Mouse (Mus musculus): ENCODE results near the gene Gtf2h4. TPM values are rescaled to one million over a fixed set of nuclear protein-coding genes. Genes with fewer than 3 reads are reported as not detected.
A peak's percentile ranks its signal among the peaks of the same experiment; 100 is the strongest.

The Gtf2h4 gene
- 35.4 and 39.5 TPM in 2 replicates for polyA plus RNA-seq (2015; fragmentation: Nextera tagmentation; extraction: Ambion mirVana)

DNA sequence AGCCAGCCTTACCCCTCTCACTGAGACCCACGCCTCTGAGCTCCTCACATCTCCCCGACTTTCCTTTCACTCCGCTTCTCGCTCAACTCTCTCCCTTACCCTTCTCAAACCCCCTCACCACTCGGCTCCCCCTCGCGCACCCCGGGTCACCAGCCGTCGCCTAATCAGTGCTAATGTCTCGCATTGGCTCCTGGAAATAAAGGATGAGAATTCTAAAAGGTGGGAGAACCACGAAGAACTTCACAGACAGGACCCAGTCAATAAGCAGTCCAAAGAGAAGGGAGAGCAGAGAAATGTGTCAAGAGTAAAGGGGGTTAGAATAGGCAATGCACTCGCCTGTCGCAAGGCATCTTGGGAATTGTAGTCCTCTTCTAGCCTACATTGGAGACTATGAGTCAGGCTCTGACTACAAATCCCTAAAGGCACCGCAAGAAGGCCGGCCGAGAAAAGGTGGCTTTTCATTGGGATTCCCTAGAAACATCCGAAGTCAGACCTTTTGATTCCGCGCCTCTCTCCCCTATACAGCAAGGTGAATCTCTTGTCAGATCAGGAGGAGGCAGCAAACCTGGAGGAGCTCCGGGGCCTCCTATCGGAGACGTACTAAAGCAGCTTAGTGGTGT is at the start of gene Gtf2h4:
Gene Gtf2h4 (minus strand): TSS at position 324 of the 620 bp plus-strand sequence.
- H3K4me1 ChIP-seq, result peaks cover 9% of the 10 kb centered on the region
- H3K36me3 ChIP-seq, result 0 out of 2 replicates have a peak, but pooled peaks cover 17% of the 10 kb centered on the region
- ATAC-seq (ENCODE audit: insufficient number of reproducible peaks, low FRiP score, low TSS enrichment, low read depth), result peak; percentile 96
- H3K27me3 ChIP-seq, result no peaks in the 10 kb centered on the region
- peak within 1 kb of the TSS; percentile 81 for H3K9ac ChIP-seq
- H3K4me2 ChIP-seq (replicated peaks), result peak within 1 kb of the TSS; percentile 73
- WGBS, result under 1% methylated on average over 23 of the region's 23 CpGs
- peak within 1 kb of the TSS; percentile 71 for H3K4me3 ChIP-seq (replicated peaks)
- no peak within 1 kb of the TSS for H3K27ac ChIP-seq (replicated peaks)
- H3K9me3 ChIP-seq (replicated peaks), result no peaks in the 10 kb centered on the region

DNA sequence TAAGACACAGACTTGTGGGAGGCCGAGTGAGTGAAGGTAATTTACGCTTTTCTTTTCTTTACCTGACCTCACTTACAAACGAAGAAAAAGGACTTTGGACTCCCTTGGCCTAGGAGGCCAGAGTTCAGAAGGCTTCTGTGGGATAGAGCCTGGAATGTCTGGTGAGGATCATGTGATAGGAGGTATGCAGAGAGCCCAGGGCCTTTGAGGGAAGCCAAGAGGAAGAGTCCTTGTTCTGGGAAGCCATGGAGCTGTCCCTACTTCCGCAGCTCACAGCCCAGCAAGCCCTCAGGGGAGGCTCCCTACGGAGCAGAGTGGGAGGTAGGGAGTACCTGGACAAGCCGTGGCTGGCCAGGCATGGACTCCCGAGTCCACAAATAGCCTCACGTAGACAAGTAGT is 48.1 kb upstream of the Gtf2h4 start:
- WGBS, result 50% methylated on average over 8 of the region's 8 CpGs
- no peak overlapping the region for H3K9ac ChIP-seq
- no peak overlapping the region for H3K4me2 ChIP-seq (replicated peaks)
- no peaks in the 10 kb centered on the region for H3K36me3 ChIP-seq
- no peaks in the 10 kb centered on the region for H3K9me3 ChIP-seq (replicated peaks)
- no peak overlapping the region for H3K4me3 ChIP-seq (replicated peaks)
- H3K4me1 ChIP-seq, result peaks cover 32% of the 10 kb centered on the region
- 0 out of 2 replicates have a peak, but pooled peaks cover under 1% of the 10 kb centered on the region for H3K27me3 ChIP-seq
- no peak for ATAC-seq (ENCODE audit: insufficient number of reproducible peaks, low FRiP score, low TSS enrichment, low read depth)
- H3K27ac ChIP-seq (replicated peaks), result no peak overlapping the region

DNA sequence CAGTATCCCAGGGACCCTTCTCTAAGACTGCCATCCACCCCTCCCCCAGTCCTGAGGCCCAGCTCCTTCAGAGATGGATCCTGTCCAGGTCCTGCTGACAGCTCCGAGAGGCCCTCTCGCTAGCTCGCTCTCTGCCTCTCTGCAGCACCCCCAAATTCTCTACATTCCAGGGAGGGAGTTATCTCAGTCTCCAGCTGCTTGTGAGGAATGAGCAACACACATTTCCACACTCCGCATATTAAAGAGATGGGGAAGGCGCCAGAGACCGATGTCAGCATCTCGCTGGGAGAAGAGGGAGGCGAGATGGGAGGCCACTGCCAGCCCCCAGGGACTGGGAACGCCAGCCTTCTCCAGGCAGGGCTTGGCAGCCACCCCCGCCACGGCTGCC is 46.8 kb upstream of the Gtf2h4 start:
- no peaks in the 10 kb centered on the region for H3K9me3 ChIP-seq (replicated peaks)
- H3K36me3 ChIP-seq, result no peaks in the 10 kb centered on the region
- no peaks in the 10 kb centered on the region for H3K27me3 ChIP-seq
- 6% methylated on average over 11 of the region's 11 CpGs for WGBS
- no peak overlapping the region for H3K4me3 ChIP-seq (replicated peaks)
- peak; percentile 28; the same call in 1 of the 2 replicates for ATAC-seq (ENCODE audit: insufficient number of reproducible peaks, low FRiP score, low TSS enrichment, low read depth)
- no peak overlapping the region for H3K9ac ChIP-seq
- peak overlapping the region; percentile 34 for H3K4me2 ChIP-seq (replicated peaks)
- H3K27ac ChIP-seq (replicated peaks), result peak overlapping the region; percentile 23; the same call in 1 of the 2 replicates
- H3K4me1 ChIP-seq, result peaks cover 23% of the 10 kb centered on the region

DNA sequence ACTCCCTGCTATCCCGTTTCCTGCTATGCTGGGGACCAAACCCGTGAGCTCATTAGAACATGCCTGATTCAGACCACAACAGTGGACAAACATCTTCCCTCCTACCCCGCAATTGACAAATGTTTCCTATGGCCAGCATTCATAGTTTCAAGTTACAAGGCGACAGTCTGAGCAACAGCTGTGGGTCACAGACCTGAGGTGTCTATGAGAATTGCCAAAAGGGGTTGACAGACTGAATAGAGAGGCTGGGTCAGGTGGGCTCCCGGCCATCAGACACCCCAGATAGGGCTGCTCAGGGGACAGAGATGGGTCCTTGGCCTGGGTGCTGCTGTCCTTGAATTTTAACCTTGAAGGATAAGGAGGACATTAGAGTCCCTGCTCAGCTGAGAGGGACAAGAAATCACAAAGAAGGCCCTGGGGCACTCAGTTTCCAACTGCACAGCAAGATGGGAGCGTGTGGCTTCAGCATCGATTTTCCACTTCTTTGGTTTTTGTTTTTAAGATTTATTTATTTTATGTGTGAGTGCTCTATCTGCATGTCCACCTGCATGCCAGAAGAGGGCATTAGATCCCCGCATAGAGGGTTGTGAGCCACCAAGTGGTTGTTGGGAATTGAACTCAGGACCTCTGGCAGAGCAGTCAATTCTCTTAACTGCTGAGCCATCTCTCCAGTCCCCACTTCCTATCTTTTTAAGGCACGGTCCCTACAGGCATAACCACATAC is 46.2 kb upstream of the Gtf2h4 start:
- peak; percentile 25; the same call in 1 of the 2 replicates for ATAC-seq (ENCODE audit: insufficient number of reproducible peaks, low FRiP score, low TSS enrichment, low read depth)
- H3K9ac ChIP-seq, result no peak overlapping the region
- 61% methylated on average over 9 of the region's 9 CpGs for WGBS
- no peaks in the 10 kb centered on the region for H3K27me3 ChIP-seq
- H3K4me1 ChIP-seq, result peaks cover 22% of the 10 kb centered on the region
- H3K27ac ChIP-seq (replicated peaks), result peak overlapping the region; percentile 23
- H3K4me2 ChIP-seq (replicated peaks), result peak overlapping the region; percentile 34; the same call in 1 of the 2 replicates
- no peak overlapping the region for H3K4me3 ChIP-seq (replicated peaks)
- no peaks in the 10 kb centered on the region for H3K36me3 ChIP-seq
- no peaks in the 10 kb centered on the region for H3K9me3 ChIP-seq (replicated peaks)

DNA sequence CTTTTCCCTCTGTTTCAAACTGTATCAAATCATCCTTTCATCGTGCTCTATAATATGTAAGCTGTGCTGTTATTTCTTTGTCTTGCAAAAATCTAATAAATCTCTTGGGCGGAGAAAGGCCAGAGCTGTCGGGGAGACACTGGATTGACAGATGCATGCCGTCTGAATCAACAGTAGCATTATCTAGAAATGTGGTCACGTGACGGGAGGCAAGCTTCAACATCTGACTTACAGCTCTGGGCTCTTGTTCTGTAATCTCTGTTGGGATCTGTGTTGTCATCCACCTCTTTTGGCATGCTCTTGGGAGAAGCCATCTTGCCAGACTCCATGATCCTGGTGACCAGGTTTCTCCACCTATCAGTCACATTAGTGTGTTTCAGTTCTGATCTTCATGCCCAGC is 43.5 kb upstream of the Gtf2h4 start:
- Histone ChIP-seq H3K4me3 (replicated peaks) (no peak overlapping the region), H3K9ac (no peak overlapping the region), H3K9me3 (replicated peaks) (no peaks in the 10 kb centered on the region), H3K4me2 (replicated peaks) (no peak overlapping the region), H3K4me1 (peaks cover 21% of the 10 kb centered on the region), H3K27ac (replicated peaks) (no peak overlapping the region), H3K27me3 (no peaks in the 10 kb centered on the region), H3K36me3 (no peaks in the 10 kb centered on the region)
- WGBS, result 72% methylated on average over 6 of the region's 6 CpGs
- ATAC-seq (ENCODE audit: insufficient number of reproducible peaks, low FRiP score, low TSS enrichment, low read depth), result no peak

DNA sequence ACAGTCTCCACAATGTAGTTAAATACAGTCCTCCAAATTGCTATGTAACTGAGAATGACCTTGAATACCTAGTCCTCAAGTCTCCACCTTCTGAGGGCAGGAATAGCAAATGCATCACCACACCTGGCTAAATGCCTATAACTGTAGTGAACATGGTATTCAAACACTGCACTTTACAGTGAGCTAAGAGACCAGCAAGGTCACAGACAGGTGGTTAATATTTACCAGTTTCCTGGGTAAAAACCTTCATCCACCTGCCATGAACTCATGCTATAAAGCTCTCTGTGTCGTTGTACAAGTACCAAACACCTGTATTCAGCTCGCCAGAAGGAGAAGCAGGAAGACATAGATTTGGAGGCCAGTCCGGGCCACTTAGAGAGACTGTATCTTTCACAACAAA is 42.6 kb upstream of the Gtf2h4 start:
- no peak overlapping the region for H3K4me2 ChIP-seq (replicated peaks)
- peaks cover 15% of the 10 kb centered on the region for H3K4me1 ChIP-seq
- no peak overlapping the region for H3K4me3 ChIP-seq (replicated peaks)
- no peaks in the 10 kb centered on the region for H3K36me3 ChIP-seq
- H3K27me3 ChIP-seq, result no peaks in the 10 kb centered on the region
- no peak overlapping the region for H3K27ac ChIP-seq (replicated peaks)
- H3K9ac ChIP-seq, result no peak overlapping the region
- no peak for ATAC-seq (ENCODE audit: insufficient number of reproducible peaks, low FRiP score, low TSS enrichment, low read depth)
- WGBS, result 82% methylated on average over 3 of the region's 3 CpGs
- no peaks in the 10 kb centered on the region for H3K9me3 ChIP-seq (replicated peaks)

DNA sequence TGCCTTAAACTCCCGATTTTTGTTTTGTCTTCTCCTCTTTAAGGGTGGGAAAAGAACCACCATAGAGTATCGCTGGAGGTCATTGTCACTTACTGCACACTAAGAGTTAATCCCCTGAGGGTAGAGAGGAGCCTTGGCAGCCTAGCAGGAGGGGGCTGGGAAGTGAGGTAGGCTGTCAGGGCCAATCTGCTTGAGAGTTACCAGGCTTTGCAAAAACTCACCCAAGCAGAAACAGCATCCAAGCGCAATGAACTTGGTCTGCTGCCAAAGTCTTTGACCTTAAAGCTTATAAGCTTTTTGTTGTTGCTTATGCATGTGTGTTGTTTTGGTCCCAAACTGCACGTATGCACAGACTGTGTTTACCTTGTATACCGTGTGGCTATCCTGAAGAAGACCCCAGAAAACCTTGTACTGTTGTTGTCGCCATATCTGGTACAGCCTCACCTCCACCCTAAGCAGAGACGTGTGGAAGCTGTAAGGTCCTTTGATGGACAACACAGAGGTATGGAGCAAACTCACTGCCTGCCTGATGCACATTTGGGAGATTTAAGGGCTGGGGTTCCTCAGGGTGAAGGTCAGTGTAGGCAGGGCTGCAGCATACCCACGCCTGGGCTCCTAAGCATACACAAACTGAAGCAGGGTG is 37.3 kb upstream of the Gtf2h4 start:
- WGBS, result 34% methylated on average over 8 of the region's 8 CpGs
- Histone ChIP-seq H3K9ac (no peak overlapping the region), H3K4me2 (replicated peaks) (no peak overlapping the region), H3K4me3 (replicated peaks) (no peak overlapping the region), H3K36me3 (no peaks in the 10 kb centered on the region), H3K4me1 (peaks cover 13% of the 10 kb centered on the region), H3K27me3 (no peaks in the 10 kb centered on the region), H3K9me3 (replicated peaks) (no peaks in the 10 kb centered on the region), H3K27ac (replicated peaks) (peak overlapping the region; percentile 65)
- peak; percentile 48 for ATAC-seq (ENCODE audit: insufficient number of reproducible peaks, low FRiP score, low TSS enrichment, low read depth)

DNA sequence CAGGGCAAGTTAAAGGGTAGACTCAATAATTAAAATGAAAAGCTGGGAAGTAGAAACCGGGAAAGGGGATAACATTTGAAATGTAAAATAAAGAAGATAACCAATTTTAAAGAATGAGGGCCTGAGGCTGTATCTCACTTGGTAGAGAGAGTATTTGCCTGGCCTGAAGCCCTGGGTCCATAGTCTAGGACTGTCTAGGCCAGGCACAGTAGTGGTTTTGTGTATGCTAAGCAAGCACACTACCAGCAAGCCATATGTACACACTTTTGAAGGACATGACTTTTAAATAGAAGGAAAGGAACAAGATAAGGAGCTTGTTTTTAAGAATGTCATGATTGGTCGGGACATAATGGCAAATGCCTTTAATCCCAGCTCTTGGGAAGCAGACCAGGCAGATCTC is 35.1 kb upstream of the Gtf2h4 start:
- Histone ChIP-seq H3K9ac (no peak overlapping the region), H3K4me1 (peaks cover 31% of the 10 kb centered on the region), H3K36me3 (no peaks in the 10 kb centered on the region), H3K9me3 (replicated peaks) (no peaks in the 10 kb centered on the region), H3K27me3 (no peaks in the 10 kb centered on the region), H3K4me2 (replicated peaks) (no peak overlapping the region), H3K27ac (replicated peaks) (peak overlapping the region; percentile 65), H3K4me3 (replicated peaks) (no peak overlapping the region)
- ATAC-seq (ENCODE audit: insufficient number of reproducible peaks, low FRiP score, low TSS enrichment, low read depth), result no peak
- WGBS, result 64% methylated on average over 2 of the region's 2 CpGs

DNA sequence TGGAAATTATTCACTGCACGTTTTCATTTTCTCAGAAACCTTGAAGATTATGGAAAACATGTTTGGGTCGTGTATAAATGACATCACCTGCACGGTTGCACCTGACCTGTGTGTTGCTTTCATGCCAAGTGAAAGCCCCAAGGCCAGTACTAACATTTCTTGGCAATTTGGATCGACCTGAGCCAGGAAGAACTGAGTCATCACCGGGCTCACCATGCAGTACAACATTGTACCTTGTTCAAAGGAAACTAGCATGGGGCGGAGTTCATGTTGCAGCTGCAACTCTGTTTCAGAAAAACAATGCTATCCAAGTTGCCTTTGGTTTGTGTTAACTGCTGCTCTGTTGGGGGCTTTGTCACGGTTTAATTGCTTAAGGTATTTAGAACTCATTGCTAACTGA is 34.4 kb upstream of the Gtf2h4 start:
- H3K4me1 ChIP-seq, result peaks cover 35% of the 10 kb centered on the region
- no peaks in the 10 kb centered on the region for H3K27me3 ChIP-seq
- no peak overlapping the region for H3K4me2 ChIP-seq (replicated peaks)
- no peaks in the 10 kb centered on the region for H3K36me3 ChIP-seq
- no peak overlapping the region for H3K4me3 ChIP-seq (replicated peaks)
- H3K9me3 ChIP-seq (replicated peaks), result no peaks in the 10 kb centered on the region
- H3K9ac ChIP-seq, result no peak overlapping the region
- 37% methylated on average over 7 of the region's 7 CpGs for WGBS
- H3K27ac ChIP-seq (replicated peaks), result peak overlapping the region; percentile 65
- peak; percentile 25; the same call in 1 of the 2 replicates for ATAC-seq (ENCODE audit: insufficient number of reproducible peaks, low FRiP score, low TSS enrichment, low read depth)

DNA sequence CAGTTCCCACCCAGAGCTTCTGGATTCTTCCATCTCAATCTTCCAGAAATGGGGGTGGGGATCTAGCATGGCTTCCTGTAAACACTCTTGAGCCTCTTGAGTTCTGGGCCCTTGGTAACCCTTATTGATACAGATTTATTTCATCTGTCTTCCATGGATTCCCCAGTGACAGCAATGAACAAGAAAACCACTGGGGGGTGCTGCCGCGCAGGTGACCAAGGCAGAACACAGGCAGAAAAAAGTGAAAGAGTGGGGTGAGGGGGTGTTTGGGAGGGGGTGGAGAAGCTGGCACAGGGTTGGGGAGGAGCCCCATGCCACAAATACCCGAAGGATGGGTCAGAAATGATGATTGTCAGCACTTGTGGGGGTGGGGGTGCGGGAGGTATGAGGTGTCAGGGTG is 32.3 kb upstream of the Gtf2h4 start:
- H3K4me2 ChIP-seq (replicated peaks), result no peak overlapping the region
- no peaks in the 10 kb centered on the region for H3K9me3 ChIP-seq (replicated peaks)
- H3K27me3 ChIP-seq, result no peaks in the 10 kb centered on the region
- H3K4me1 ChIP-seq, result peaks cover 50% of the 10 kb centered on the region
- H3K4me3 ChIP-seq (replicated peaks), result no peak overlapping the region
- no peak overlapping the region for H3K9ac ChIP-seq
- ATAC-seq (ENCODE audit: insufficient number of reproducible peaks, low FRiP score, low TSS enrichment, low read depth), result no peak
- WGBS, result 23% methylated on average over 4 of the region's 4 CpGs
- 0 out of 2 replicates have a peak overlapping the region, but pooled peaks have one; percentile 91 for H3K27ac ChIP-seq (replicated peaks)
- H3K36me3 ChIP-seq, result no peaks in the 10 kb centered on the region
